Mouse (Mus musculus) testis, adult 2 months (tissue): ENCODE data around the gene Folr2.

ENCODE experiments used
- CTCF ChIP-seq: fragments of 200-500 bp; IDR thresholded peaks from 2 replicates; pipeline ENCODE4 v1.5.1; 2012; ENCODE audit warnings: low read depth, mild to moderate bottlenecking, inconsistent platforms, low read length, moderate library complexity; ENCODE audit not compliant: control insufficient read depth, insufficient read depth, insufficient replicate concordance
- POLR2A ChIP-seq: fragments of 200-500 bp; IDR thresholded peaks from 2 replicates; pipeline ENCODE4 v1.6.1; 2012; ENCODE audit warnings: low read depth, mild to moderate bottlenecking, inconsistent platforms, low read length, moderate library complexity; ENCODE audit not compliant: control insufficient read depth

DNA sequence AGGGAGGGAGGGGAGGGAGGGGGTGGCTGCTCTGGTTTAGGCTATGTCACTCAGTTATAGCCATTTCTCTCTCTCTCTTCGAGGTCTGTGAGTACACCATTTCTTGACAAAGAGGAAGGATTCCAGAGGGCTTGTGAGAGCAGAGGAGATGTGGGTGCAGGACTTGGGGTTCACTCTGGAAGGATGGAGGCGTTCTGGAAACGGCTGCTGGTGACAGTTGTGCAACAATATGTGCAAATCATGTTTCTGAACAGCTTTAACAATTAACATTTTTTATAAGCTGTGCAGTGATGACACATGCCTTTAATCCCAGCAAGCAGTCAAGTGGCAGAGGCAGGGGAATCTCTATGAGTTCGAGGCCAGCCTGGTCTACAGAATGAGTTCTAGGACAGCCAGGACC lies 23.9 kb upstream of the Folr2 start:
- no peak for TF ChIP-seq CTCF
- no peak for TF ChIP-seq POLR2A
